Mouse (Mus musculus) liver, embryonic 16.5 days (tissue): Measurements from ENCODE around the gene Fcer2a. TPM values are rescaled to one million over a fixed set of nuclear protein-coding genes. Genes with fewer than 3 reads are reported as not detected.

Experiments
- ATAC-seq: fragments of 200-750 bp; cut with Nextera tagmentation; 2 replicates; pipeline ENCODE4 v1.8.0; 2017; ENCODE audit warnings: low read depth, mild to moderate bottlenecking, moderate number of reproducible peaks, moderate library complexity
- H3K27ac ChIP-seq: fragments of 300-500 bp; sonication (generic); 2 replicates; pipeline ENCODE4 v1.5.1; 2014; ENCODE audit warnings: mild to moderate bottlenecking, low read length
- H3K27me3 ChIP-seq: fragments of 300-500 bp; sonication (generic); 2 replicates; pipeline ENCODE4 v1.6.1; 2014; ENCODE audit warnings: low read depth, low read length, mixed read lengths; ENCODE audit not compliant: control insufficient read depth, insufficient read depth
- H3K36me3 ChIP-seq: fragments of 300-500 bp; sonication (generic); 2 replicates; pipeline ENCODE4 v1.6.1; 2014; ENCODE audit warnings: mild to moderate bottlenecking; ENCODE audit not compliant: control insufficient read depth, insufficient read depth
- H3K4me1 ChIP-seq: fragments of 300-500 bp; sonication (generic); 2 replicates; pipeline ENCODE4 v1.6.1; 2014; ENCODE audit warnings: low read depth, low read length, mixed read lengths; ENCODE audit not compliant: control insufficient read depth
- H3K4me2 ChIP-seq: fragments of 300-500 bp; sonication (generic); 2 replicates; pipeline ENCODE4 v1.6.1; 2014; ENCODE audit warnings: low read depth, low read length, mixed read lengths
- H3K4me3 ChIP-seq: fragments of 300-500 bp; sonication (generic); 2 replicates; pipeline ENCODE4 v1.5.1; 2014; ENCODE audit warnings: low read depth, mild to moderate bottlenecking, low read length
- H3K9ac ChIP-seq: fragments of 300-500 bp; sonication (generic); 2 replicates; pipeline ENCODE4 v1.6.1; 2014; ENCODE audit warnings: low read depth, low read length
- H3K9me3 ChIP-seq: fragments of 300-500 bp; sonication (generic); replicated peaks from 2 replicates; pipeline ENCODE4 v1.6.1; 2016; ENCODE audit warnings: low read length; ENCODE audit not compliant: control insufficient read depth
- WGBS: fragments of 180-500 bp; shearing (Covaris S2); extraction: QIAGEN DNeasy Blood & Tissue Kit; methylation state at CpG from one replicate; pipeline ENCODE4 v1.1.7; 2014; ENCODE audit not compliant: insufficient replicate concordance; 5-methylcytosine and 5-hydroxymethylcytosine counted together
- polyA plus RNA-seq: library from polyadenylated mRNA; unstranded; fragments of >200 nt; fragmentation: Nextera tagmentation; extraction: Ambion mirVana; gene quantifications from 2 replicates; pipeline ENCODE4 v1.2.1, GENCODE M21; 2015

Fcer2a gene
- polyA plus RNA-seq, result not detected in 2 replicates

DNA sequence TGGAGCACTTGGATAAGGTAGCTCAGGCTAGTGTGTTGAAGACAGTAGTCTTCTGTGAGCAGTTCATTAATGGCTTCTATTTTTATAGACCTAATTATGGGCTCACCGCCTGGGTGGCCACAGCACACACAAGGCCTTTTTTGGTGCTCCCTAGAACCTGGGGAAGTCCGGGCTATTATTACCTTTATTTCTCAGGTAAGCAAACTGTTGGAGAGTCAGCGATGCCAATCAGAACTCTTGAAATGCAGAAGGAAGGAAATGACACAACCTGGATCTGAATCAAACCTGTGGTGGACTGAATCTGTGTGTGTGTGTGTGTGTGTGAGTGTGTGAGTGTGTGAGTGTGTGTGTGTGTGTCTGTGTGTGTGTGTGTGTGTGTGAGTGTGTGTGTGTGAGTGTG lies at the start of gene Fcer2a:
TSS of gene Fcer2a (minus strand) at position 55 of the 400 bp plus-strand sequence.
- 64% methylated on average over 3 of the region's 3 CpGs for WGBS
- Histone ChIP-seq H3K9ac (no peak within 1 kb of the TSS), H3K4me2 (no peak within 1 kb of the TSS), H3K27me3 (no peaks in the 10 kb centered on the region), H3K4me3 (no peak within 1 kb of the TSS), H3K4me1 (no peaks in the 10 kb centered on the region), H3K36me3 (no peaks in the 10 kb centered on the region), H3K9me3 (no peaks in the 10 kb centered on the region), H3K27ac (no peak within 1 kb of the TSS)
- no peak for ATAC-seq

DNA sequence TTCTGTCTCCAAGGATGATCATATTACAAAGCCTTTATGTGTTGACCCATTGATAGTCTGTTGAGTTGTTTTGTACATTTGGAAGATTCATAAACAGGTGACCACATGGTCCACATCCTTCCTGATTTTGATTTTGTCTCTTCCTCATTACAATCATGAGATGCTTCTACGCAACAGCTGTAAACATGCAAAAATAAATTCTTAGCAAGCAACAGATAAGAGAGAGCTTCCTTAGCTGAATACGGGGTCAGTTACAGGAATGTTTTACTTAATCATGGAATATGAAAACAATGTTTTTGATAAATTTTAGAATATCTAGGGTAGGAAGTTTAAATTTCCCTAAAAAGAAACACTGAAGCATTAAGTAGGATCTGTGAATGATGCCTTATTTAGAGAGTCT lies 43.0 kb upstream of the Fcer2a start:
- H3K27ac ChIP-seq, result no peak overlapping the region
- H3K36me3 ChIP-seq, result no peaks in the 10 kb centered on the region
- no peaks in the 10 kb centered on the region for H3K27me3 ChIP-seq
- H3K9ac ChIP-seq, result no peak overlapping the region
- H3K4me2 ChIP-seq, result no peak overlapping the region
- ATAC-seq, result peak; percentile 37; the same call in 1 of the 2 replicates
- H3K9me3 ChIP-seq, result no peaks in the 10 kb centered on the region
- no peak overlapping the region for H3K4me3 ChIP-seq
- 56% methylated on average over 2 of the region's 2 CpGs for WGBS
- H3K4me1 ChIP-seq, result no peaks in the 10 kb centered on the region

- no peaks in the 10 kb centered on the region for H3K9me3 ChIP-seq
- ATAC-seq, result no peak
- no peaks in the 10 kb centered on the region for H3K27me3 ChIP-seq
- no peak overlapping the region for H3K27ac ChIP-seq
- no peak overlapping the region for H3K4me3 ChIP-seq
- H3K9ac ChIP-seq, result no peak overlapping the region
- no peak overlapping the region for H3K4me2 ChIP-seq
- no peaks in the 10 kb centered on the region for H3K4me1 ChIP-seq
- 69% methylated on average over 2 of the region's 2 CpGs for WGBS
- H3K36me3 ChIP-seq, result no peaks in the 10 kb centered on the region
Measured at GRCm38 (mm10) chr8:3735599-3735998, 41.6 kb upstream of the Fcer2a start.

DNA sequence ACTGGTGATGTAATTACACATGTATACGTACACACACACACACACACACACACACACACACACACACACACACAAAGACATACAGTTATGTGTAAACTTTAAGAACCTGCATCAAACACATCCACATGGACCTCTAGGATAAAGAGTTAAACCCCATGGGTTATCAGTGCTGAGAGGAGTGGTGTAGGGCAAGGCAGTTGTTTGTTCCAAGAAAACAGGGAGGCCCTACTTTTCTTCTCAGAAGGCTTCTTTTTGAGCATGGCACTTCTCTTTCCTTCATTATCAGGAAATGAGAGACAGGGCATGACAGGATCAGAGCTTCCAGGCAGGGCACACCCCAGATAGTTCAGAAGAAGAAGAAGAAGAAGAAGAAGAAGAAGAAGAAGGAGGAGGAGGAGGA lies 40.1 kb upstream of the Fcer2a start:
- Histone ChIP-seq H3K9ac (no peak overlapping the region), H3K27ac (no peak overlapping the region), H3K4me3 (no peak overlapping the region), H3K36me3 (no peaks in the 10 kb centered on the region), H3K9me3 (no peaks in the 10 kb centered on the region), H3K27me3 (no peaks in the 10 kb centered on the region), H3K4me1 (no peaks in the 10 kb centered on the region), H3K4me2 (no peak overlapping the region)
- ATAC-seq, result 0 out of 2 replicates have a peak, but pooled peaks have one; percentile 19
- 24% methylated on average over 1 of the region's 1 CpGs for WGBS

GRCm38 (mm10) chr8:3721041-3721440 lies 27.1 kb upstream of the Fcer2a start:
- Histone ChIP-seq H3K4me1 (no peaks in the 10 kb centered on the region), H3K9ac (no peak overlapping the region), H3K4me2 (no peak overlapping the region), H3K9me3 (no peaks in the 10 kb centered on the region), H3K36me3 (no peaks in the 10 kb centered on the region), H3K27me3 (no peaks in the 10 kb centered on the region), H3K27ac (no peak overlapping the region), H3K4me3 (no peak overlapping the region)
- 44% methylated on average over 1 of the region's 1 CpGs for WGBS
- ATAC-seq, result no peak

DNA sequence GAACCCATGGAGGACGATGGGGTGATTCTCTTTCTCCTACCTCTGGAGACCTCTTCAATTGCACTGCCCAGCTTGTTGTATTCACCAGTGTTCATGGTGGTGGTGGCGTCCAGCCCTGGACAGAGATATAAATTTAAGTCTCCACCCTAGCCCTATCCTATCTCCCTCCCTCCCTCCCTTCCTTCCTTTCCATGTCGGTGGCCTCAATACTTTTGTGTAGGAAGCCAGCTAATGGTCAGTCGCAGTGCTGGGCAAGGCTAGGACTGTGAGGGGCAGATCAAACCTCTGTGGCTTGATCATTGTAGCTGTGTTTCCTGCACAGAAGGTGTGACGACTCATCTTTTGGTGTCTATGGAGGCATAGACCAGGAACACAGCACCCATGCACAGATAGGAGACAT lies 26.6 kb upstream of the Fcer2a start, which contains the start of gene Clec4g:
TSS of gene Clec4g (minus strand) at position 101 of the 400 bp plus-strand sequence.
- Histone ChIP-seq H3K27me3 (no peaks in the 10 kb centered on the region), H3K4me3 (no peak within 1 kb of the TSS), H3K4me1 (no peaks in the 10 kb centered on the region), H3K9ac (no peak within 1 kb of the TSS), H3K4me2 (no peak within 1 kb of the TSS), H3K9me3 (no peaks in the 10 kb centered on the region), H3K36me3 (no peaks in the 10 kb centered on the region), H3K27ac (no peak within 1 kb of the TSS)
- no peak for ATAC-seq
- WGBS, result 38% methylated on average over 5 of the region's 5 CpGs

DNA sequence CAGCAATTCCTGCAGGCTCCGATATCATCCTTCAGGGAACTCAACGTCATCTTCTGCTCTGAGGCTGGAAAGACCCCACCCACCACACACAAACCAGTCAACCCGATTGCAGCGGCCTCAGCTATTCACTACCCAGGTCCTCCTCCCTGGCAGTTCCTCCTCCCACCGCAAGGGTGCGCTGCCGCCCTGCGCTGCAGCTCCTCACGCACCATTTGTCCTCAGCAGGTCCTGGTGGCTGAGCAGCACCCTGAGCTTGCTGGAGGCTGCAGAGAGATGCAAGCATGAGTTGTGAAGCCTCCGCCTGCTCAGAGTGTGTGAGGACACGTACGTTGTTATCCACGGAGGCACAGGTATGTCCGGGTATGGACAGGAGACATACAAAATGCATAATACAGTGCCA lies 24.6 kb upstream of the Fcer2a start:
- Histone ChIP-seq H3K9me3 (no peaks in the 10 kb centered on the region), H3K9ac (no peak overlapping the region), H3K27ac (no peak overlapping the region), H3K36me3 (no peaks in the 10 kb centered on the region), H3K4me1 (no peaks in the 10 kb centered on the region), H3K4me2 (no peak overlapping the region), H3K27me3 (no peaks in the 10 kb centered on the region), H3K4me3 (no peak overlapping the region)
- ATAC-seq, result peak; percentile 61
- WGBS, result 13% methylated on average over 14 of the region's 14 CpGs

DNA sequence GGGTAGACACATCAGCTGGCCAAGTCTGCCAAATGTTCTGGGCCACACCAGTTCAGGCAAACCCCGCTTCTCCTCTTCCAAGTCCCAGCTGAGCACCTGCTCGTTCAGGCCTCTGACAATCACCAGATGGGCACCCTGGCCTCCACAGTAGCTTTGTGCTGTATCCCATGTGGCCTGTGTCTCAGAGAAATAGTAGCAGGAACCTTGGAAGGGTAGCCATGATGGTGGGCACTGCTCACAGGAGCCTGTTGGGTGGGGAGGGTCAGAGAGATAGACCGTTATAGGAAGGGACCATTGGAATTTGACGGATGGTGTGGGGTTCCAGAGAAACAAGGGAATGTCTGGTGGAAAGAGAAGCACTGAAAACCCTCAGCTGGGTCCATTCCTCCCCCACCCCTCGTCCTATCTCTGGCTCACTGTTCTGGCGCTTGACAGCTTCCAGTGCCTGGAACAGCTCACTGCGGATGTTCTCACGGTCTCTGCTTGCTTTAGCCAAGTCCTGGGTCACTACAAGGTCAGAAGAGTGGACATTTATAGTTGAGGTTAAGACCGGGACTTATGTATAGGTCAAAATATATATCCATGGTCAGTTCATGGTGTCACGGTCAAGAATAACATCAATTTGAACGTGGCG lies 23.5 kb upstream of the Fcer2a start:
- H3K4me3 ChIP-seq, result no peak overlapping the region
- no peaks in the 10 kb centered on the region for H3K9me3 ChIP-seq
- no peak overlapping the region for H3K9ac ChIP-seq
- whole genome bisulfite sequencing, result 67% methylated on average over 12 of the region's 12 CpGs
- no peak overlapping the region for H3K4me2 ChIP-seq
- no peaks in the 10 kb centered on the region for H3K4me1 ChIP-seq
- no peak overlapping the region for H3K27ac ChIP-seq
- H3K36me3 ChIP-seq, result no peaks in the 10 kb centered on the region
- H3K27me3 ChIP-seq, result no peaks in the 10 kb centered on the region
- 0 out of 2 replicates have a peak, but pooled peaks have one; percentile 43 for ATAC-seq

GRCm38 (mm10) chr8:3711646-3712045 lies 17.7 kb upstream of the Fcer2a start:
- Histone ChIP-seq H3K9ac (no peak overlapping the region), H3K4me2 (no peak overlapping the region), H3K4me3 (no peak overlapping the region), H3K27me3 (no peaks in the 10 kb centered on the region), H3K36me3 (no peaks in the 10 kb centered on the region), H3K9me3 (no peaks in the 10 kb centered on the region), H3K27ac (no peak overlapping the region), H3K4me1 (no peaks in the 10 kb centered on the region)
- ATAC-seq, result peak; percentile 21; the same call in 1 of the 2 replicates
- WGBS, result 9% methylated on average over 2 of the region's 2 CpGs
